Mouse (Mus musculus) spleen, adult 2 months (tissue): ENCODE measurements around the gene Otulinl. TPM values are rescaled to one million over a fixed set of nuclear protein-coding genes. Genes with fewer than 3 reads are reported as not detected.
A peak's percentile ranks its signal among the peaks of the same experiment; 100 is the strongest.

Experiments
- DNase-seq, 2 experiments: peaks; one replicate each; pipeline versions ENCODE4 v3.0.0 to v3.0.0-alpha.2; 2012 to 2021; ENCODE audit warnings: low spot score in 2 of 2, low read depth in 1 of 2
- H3K27ac ChIP-seq: fragments of 200-500 bp; 2 replicates; pipeline ENCODE4 v1.5.1; 2012; ENCODE audit warnings: low read length, inconsistent platforms; ENCODE audit not compliant: insufficient read depth
- H3K27me3 ChIP-seq: fragments of 200-500 bp; 2 replicates; pipeline ENCODE4 v1.6.1; 2012; ENCODE audit warnings: mild to moderate bottlenecking, moderate library complexity, low read length, inconsistent platforms; ENCODE audit not compliant: control insufficient read depth, insufficient read depth
- H3K36me3 ChIP-seq: fragments of 200-500 bp; 2 replicates; pipeline ENCODE4 v1.6.1; 2012; ENCODE audit warnings: mild to moderate bottlenecking, low read length, inconsistent platforms; ENCODE audit not compliant: control insufficient read depth, insufficient read depth
- H3K4me1 ChIP-seq: fragments of 200-500 bp; 2 replicates; pipeline ENCODE4 v1.6.1; 2011; ENCODE audit warnings: inconsistent platforms; ENCODE audit not compliant: control insufficient read depth, insufficient read depth, insufficient read length
- H3K4me3 ChIP-seq: fragments of 200-500 bp; 2 replicates; pipeline ENCODE4 v1.5.1; 2011; ENCODE audit warnings: mild to moderate bottlenecking, inconsistent platforms; ENCODE audit not compliant: insufficient read depth, insufficient read length; ENCODE audit errors: extremely low read depth
- CTCF ChIP-seq: fragments of 200-500 bp; IDR thresholded peaks from 2 replicates; pipeline ENCODE4 v1.5.1; 2011; ENCODE audit warnings: mild to moderate bottlenecking, inconsistent platforms; ENCODE audit not compliant: insufficient read depth, insufficient read length, insufficient replicate concordance; ENCODE audit errors: extremely low read depth
- POLR2A ChIP-seq: fragments of 200-500 bp; IDR thresholded peaks from 2 replicates; pipeline ENCODE4 v1.6.1; 2011; ENCODE audit warnings: low read depth, low read length, inconsistent platforms
- WGBS: fragments of 180-500 bp; shearing (Covaris S2); methylation state at CpG from one replicate; pipeline ENCODE4 v1.1.7; 2018; 5-methylcytosine and 5-hydroxymethylcytosine counted together
- polyA plus RNA-seq: library from polyadenylated mRNA; depleted of rRNA; stranded (reverse); fragments of >200 nt; gene quantifications from 2 replicates; pipeline ENCODE4 v1.2.3, GENCODE M21; 2012

Gene Otulinl
- polyA plus RNA-seq, 1 experiment, result 16.0 TPM

DNA sequence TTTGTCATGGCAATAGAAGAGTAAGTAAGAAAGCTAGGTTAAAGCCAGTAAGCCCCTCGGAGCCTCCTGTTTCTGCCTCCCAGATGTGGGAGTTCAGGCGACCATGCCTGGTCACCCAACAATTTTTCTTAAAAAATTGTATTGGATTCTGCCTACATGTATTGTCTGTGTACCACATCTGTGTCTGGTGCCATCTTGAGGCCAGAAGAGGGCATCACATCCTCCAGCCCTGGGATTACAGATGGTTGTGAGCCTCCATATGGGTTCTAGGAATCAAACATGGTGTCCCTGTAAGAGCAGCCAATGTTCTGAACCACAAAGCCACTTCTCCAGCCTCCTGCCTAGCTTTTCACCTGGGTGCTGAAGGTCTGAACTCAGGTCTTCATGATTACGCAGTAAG, 38.5 kb downstream of the Otulinl start:
- peak in 1 of 2 experiments; percentile 58 for DNase-seq
- peaks cover 3% of the 10 kb centered on the region; the same call in 1 of the 2 replicates for H3K4me1 ChIP-seq

GRCm38 (mm10) chr15:27641171-27641570, 40.2 kb downstream of the Otulinl start:
- peak; percentile 47 to 53 for DNase-seq
- H3K27ac ChIP-seq, result peak overlapping the region; percentile 83
- TF ChIP-seq POLR2A (no peak), CTCF (no peak)
- WGBS, result 9% methylated on average over 12 of the region's 12 CpGs
- H3K4me1 ChIP-seq, result peaks cover 3% of the 10 kb centered on the region; the same call in 1 of the 2 replicates
- H3K4me3 ChIP-seq, result no peak overlapping the region
- no peaks in the 10 kb centered on the region for H3K27me3 ChIP-seq
- no peaks in the 10 kb centered on the region for H3K36me3 ChIP-seq

More for the DNA sequence above, 38.5 kb downstream of the Otulinl start:
- Histone ChIP-seq H3K27me3 (no peaks in the 10 kb centered on the region), H3K36me3 (no peaks in the 10 kb centered on the region), H3K27ac (no peak overlapping the region), H3K4me3 (no peak overlapping the region)
- WGBS, result 92% methylated on average over 3 of the region's 3 CpGs
- TF ChIP-seq POLR2A (no peak), CTCF (peak; percentile 51; the same call in 1 of the 2 replicates)

DNA sequence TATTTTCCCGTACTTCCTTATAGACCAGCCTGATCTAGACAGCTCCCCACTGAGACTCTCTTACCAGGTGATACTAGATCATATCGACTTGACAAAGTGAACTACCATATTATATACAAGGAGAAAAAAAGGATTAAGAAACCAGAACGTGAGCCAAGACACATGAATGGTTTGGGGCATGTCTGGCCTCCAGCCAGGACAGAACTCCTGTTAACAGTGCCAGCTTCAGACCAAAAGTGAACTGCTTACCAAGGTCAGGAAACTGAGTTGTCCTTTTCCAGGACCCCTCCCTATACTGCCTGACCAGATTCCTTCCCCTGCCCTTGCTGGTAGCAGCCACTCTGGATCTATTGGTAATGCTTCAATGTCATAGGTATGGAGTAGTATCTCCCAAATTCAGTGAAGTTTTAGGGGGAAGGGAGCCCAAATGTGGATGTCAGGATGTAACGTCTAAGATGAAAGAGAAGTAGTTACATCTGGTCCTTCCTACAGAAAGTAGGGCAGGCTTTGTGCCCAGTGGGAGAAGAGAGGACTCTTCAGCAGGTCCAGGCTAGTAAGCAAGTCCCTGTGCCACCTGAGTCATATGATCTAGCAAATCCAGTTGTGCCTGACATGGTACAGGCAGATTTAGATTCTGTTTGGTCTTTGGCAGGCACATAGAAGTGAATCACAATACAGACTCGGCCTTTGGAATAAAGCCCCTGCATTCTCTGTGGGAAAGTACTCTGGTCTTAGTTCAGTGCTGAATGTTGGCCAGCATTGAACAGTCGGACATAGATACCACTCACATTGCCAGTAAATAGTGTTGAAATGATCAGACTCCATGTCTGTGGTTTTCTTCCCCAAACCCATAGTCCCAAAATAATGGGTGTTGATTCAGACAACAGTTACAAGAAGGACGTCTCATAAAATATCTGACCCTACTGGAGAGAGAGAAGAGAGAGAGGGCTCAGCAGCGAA, 47.2 kb downstream of the Otulinl start:
- Histone ChIP-seq H3K4me1 (no peaks in the 10 kb centered on the region; the same call in 1 of the 2 replicates), H3K27me3 (no peaks in the 10 kb centered on the region), H3K36me3 (no peaks in the 10 kb centered on the region), H3K4me3 (no peak overlapping the region), H3K27ac (no peak overlapping the region)
- DNase-seq, result no peak
- WGBS, result 82% methylated on average over 8 of the region's 8 CpGs
- TF ChIP-seq POLR2A, result no peak
- no peak for TF ChIP-seq CTCF

GRCm38 (mm10) chr15:27630601-27631383, 50.6 kb downstream of the Otulinl start, which contains the start of gene Otulin:
Gene Otulin (minus strand): TSS chr15:27630693.
- Histone ChIP-seq H3K27me3 (no peaks in the 10 kb centered on the region), H3K4me1 (peaks cover 24% of the 10 kb centered on the region; the same call in 1 of the 2 replicates), H3K36me3 (peaks cover 3% of the 10 kb centered on the region; the same call in 1 of the 2 replicates), H3K4me3 (peak within 1 kb of the TSS; percentile 93), H3K27ac (peak within 1 kb of the TSS; percentile 78)
- TF ChIP-seq CTCF, result no peak
- peak; percentile 73 for TF ChIP-seq POLR2A
- WGBS, result 12% methylated on average over 56 of the region's 56 CpGs
- DNase-seq, result peak; percentile 88 to 99

DNA sequence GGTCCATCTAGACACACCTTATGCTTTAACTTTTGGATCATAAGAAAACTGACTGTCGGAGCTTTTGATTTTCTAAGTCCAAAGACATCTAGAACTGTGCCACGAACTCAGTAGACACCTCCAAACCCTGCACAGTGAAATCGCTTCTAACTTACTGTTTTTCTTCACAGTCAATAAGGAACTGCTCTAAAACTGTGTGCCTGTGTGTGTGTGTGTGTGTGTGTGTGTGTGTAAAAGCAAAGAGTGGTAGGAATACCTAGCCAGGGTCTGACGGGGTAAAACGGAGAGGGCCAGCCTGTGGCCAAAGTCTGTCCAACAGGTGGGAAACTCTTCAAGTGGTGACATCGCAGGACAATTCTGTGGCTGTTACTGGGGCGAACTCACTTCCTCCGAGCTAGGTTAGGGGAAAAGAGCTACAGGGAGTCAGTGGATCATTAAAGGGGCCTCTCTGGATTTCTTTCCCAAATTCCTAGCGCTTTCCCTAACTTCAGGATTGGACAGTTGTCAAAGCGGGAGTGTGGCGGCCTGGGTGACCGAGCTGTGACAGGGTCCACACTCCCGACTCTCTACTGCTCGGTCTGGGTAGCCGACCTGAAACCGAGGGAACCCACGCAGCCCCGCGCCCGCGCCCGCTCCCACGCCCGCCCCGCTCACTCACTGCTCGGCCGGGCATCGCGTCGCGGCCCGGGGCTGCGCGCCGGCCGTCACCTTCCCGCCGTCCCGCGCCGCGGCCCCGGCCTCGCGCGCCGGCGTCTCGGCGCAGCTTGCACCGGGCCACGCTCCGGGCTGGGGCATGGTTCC, 51.4 kb downstream of the Otulinl start:
- peaks cover 3% of the 10 kb centered on the region; the same call in 1 of the 2 replicates for H3K36me3 ChIP-seq
- no peak for TF ChIP-seq POLR2A
- no peak for TF ChIP-seq CTCF
- peak overlapping the region; percentile 93 for H3K4me3 ChIP-seq
- H3K4me1 ChIP-seq, result peaks cover 28% of the 10 kb centered on the region; the same call in 1 of the 2 replicates
- no peak for DNase-seq
- under 1% methylated on average over 52 of the region's 53 CpGs for WGBS
- H3K27me3 ChIP-seq, result no peaks in the 10 kb centered on the region
- H3K27ac ChIP-seq, result peak overlapping the region; percentile 78

- peaks cover 3% of the 10 kb centered on the region; the same call in 1 of the 2 replicates for H3K36me3 ChIP-seq
- no peak for DNase-seq
- H3K4me1 ChIP-seq, result peaks cover 35% of the 10 kb centered on the region; the same call in 1 of the 2 replicates
- H3K27me3 ChIP-seq, result no peaks in the 10 kb centered on the region
- WGBS, result 54% methylated on average over 4 of the region's 4 CpGs
- H3K27ac ChIP-seq, result 0 out of 2 replicates have a peak overlapping the region, but pooled peaks have one; percentile 29
- H3K4me3 ChIP-seq, result peak overlapping the region; percentile 37; the same call in 1 of the 2 replicates
- no peak for TF ChIP-seq CTCF
- no peak for TF ChIP-seq POLR2A
These were observed 52.3 kb downstream of the Otulinl start for GRCm38 (mm10) chr15:27629046-27629445.
